Mouse (Mus musculus) spleen, adult 2 months (tissue): ENCODE data around the gene Trp53. TPM values are rescaled to one million over a fixed set of nuclear protein-coding genes. Genes with fewer than 3 reads are reported as not detected.

ENCODE experiments used
- DNase-seq, 2 experiments: peaks; one replicate each; pipeline versions ENCODE4 v3.0.0 to v3.0.0-alpha.2; 2012 to 2021; ENCODE audit warnings: low spot score in 2 of 2, low read depth in 1 of 2
- H3K27ac ChIP-seq: fragments of 200-500 bp; 2 replicates; pipeline ENCODE4 v1.5.1; 2012; ENCODE audit warnings: low read length, inconsistent platforms; ENCODE audit not compliant: insufficient read depth
- H3K27me3 ChIP-seq: fragments of 200-500 bp; 2 replicates; pipeline ENCODE4 v1.6.1; 2012; ENCODE audit warnings: mild to moderate bottlenecking, moderate library complexity, low read length, inconsistent platforms; ENCODE audit not compliant: control insufficient read depth, insufficient read depth
- H3K36me3 ChIP-seq: fragments of 200-500 bp; 2 replicates; pipeline ENCODE4 v1.6.1; 2012; ENCODE audit warnings: mild to moderate bottlenecking, low read length, inconsistent platforms; ENCODE audit not compliant: control insufficient read depth, insufficient read depth
- H3K4me1 ChIP-seq: fragments of 200-500 bp; 2 replicates; pipeline ENCODE4 v1.6.1; 2011; ENCODE audit warnings: inconsistent platforms; ENCODE audit not compliant: control insufficient read depth, insufficient read depth, insufficient read length
- H3K4me3 ChIP-seq: fragments of 200-500 bp; 2 replicates; pipeline ENCODE4 v1.5.1; 2011; ENCODE audit warnings: mild to moderate bottlenecking, inconsistent platforms; ENCODE audit not compliant: insufficient read depth, insufficient read length; ENCODE audit errors: extremely low read depth
- CTCF ChIP-seq: fragments of 200-500 bp; IDR thresholded peaks from 2 replicates; pipeline ENCODE4 v1.5.1; 2011; ENCODE audit warnings: mild to moderate bottlenecking, inconsistent platforms; ENCODE audit not compliant: insufficient read depth, insufficient read length, insufficient replicate concordance; ENCODE audit errors: extremely low read depth
- POLR2A ChIP-seq: fragments of 200-500 bp; IDR thresholded peaks from 2 replicates; pipeline ENCODE4 v1.6.1; 2011; ENCODE audit warnings: low read depth, low read length, inconsistent platforms
- WGBS: fragments of 180-500 bp; shearing (Covaris S2); methylation state at CpG from one replicate; pipeline ENCODE4 v1.1.7; 2018; 5-methylcytosine and 5-hydroxymethylcytosine counted together
- polyA plus RNA-seq: library from polyadenylated mRNA; depleted of rRNA; stranded (reverse); fragments of >200 nt; gene quantifications from 2 replicates; pipeline ENCODE4 v1.2.3, GENCODE M21; 2012

Gene Trp53
- polyA plus RNA-seq, 1 experiment, result 105 TPM

GRCm38 (mm10) chr11:69604795-69605664 is 24.9 kb downstream of the Trp53 start:
- no peak for DNase-seq
- H3K27ac ChIP-seq, result peak overlapping the region; percentile 13; the same call in 1 of the 2 replicates
- peak overlapping the region; percentile 56 for H3K4me3 ChIP-seq
- WGBS, result 3% methylated on average over 72 of the region's 73 CpGs
- TF ChIP-seq POLR2A (no peak), CTCF (no peak)
- no peaks in the 10 kb centered on the region for H3K36me3 ChIP-seq
- peaks cover 4% of the 10 kb centered on the region; the same call in 1 of the 2 replicates for H3K4me1 ChIP-seq
- peaks cover 12% of the 10 kb centered on the region for H3K27me3 ChIP-seq

- Histone ChIP-seq H3K27me3 (peaks cover 12% of the 10 kb centered on the region), H3K36me3 (no peaks in the 10 kb centered on the region), H3K27ac (peak within 1 kb of the TSS; percentile 13; the same call in 1 of the 2 replicates), H3K4me1 (peaks cover 4% of the 10 kb centered on the region; the same call in 1 of the 2 replicates), H3K4me3 (peak within 1 kb of the TSS; percentile 56)
- TF ChIP-seq POLR2A (peak; percentile 22; the same call in 1 of the 2 replicates), CTCF (no peak)
- peak in 1 of 2 experiments; percentile 36 for DNase-seq
- WGBS, result 2% methylated on average over 32 of the region's 32 CpGs
Observed at GRCm38 (mm10) chr11:69605726-69606490, 25.7 kb downstream of the Trp53 start, which contains the start of gene Atp1b2. Gene Atp1b2 (minus strand): TSS chr11:69605942.

- Histone ChIP-seq H3K4me1 (peaks cover 4% of the 10 kb centered on the region; the same call in 1 of the 2 replicates), H3K36me3 (no peaks in the 10 kb centered on the region), H3K4me3 (no peak overlapping the region), H3K27me3 (peaks cover 12% of the 10 kb centered on the region), H3K27ac (no peak overlapping the region)
- DNase-seq, result no peak
- no peak for TF ChIP-seq POLR2A
- TF ChIP-seq CTCF, result no peak
- 86% methylated on average over 2 of the region's 2 CpGs for WGBS
Observed at GRCm38 (mm10) chr11:69606491-69606795, 26.3 kb downstream of the Trp53 start.

- Histone ChIP-seq H3K27ac (no peak overlapping the region), H3K4me1 (peaks cover 4% of the 10 kb centered on the region; the same call in 1 of the 2 replicates), H3K36me3 (no peaks in the 10 kb centered on the region), H3K27me3 (peaks cover 12% of the 10 kb centered on the region), H3K4me3 (no peak overlapping the region)
- DNase-seq, result no peak
- TF ChIP-seq POLR2A, result no peak
- TF ChIP-seq CTCF, result no peak
- WGBS, result 57% methylated on average over 2 of the region's 2 CpGs
Observed at GRCm38 (mm10) chr11:69606832-69607231, 26.7 kb downstream of the Trp53 start.

- Histone ChIP-seq H3K4me1 (peaks cover 4% of the 10 kb centered on the region; the same call in 1 of the 2 replicates), H3K27me3 (peaks cover 12% of the 10 kb centered on the region), H3K36me3 (no peaks in the 10 kb centered on the region), H3K4me3 (no peak overlapping the region), H3K27ac (no peak overlapping the region)
- DNase-seq, result no peak
- TF ChIP-seq CTCF, result no peak
- no peak for TF ChIP-seq POLR2A
- 89% methylated on average over 3 of the region's 3 CpGs for WGBS
Observed at GRCm38 (mm10) chr11:69608525-69608924, 28.4 kb downstream of the Trp53 start.

DNA sequence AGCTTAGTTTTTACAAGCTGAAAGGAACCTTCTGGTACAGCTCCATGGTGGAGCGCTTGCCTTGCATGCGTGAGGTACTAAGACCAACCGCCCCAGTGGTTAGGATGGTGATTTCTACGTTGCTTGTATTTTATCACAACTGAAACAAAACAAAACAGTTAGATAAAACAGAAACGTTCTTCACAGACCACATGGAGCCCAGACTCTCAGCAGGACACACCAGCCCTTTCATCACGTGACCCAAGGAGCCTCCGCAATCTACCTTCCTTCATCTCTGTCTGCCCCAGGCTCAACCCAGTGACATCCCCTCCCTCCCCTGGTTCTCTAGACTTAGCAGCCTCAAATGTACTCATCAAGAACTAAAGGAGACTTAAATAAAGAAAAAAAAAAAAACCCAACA is 29.3 kb downstream of the Trp53 start:
- no peak for DNase-seq
- TF ChIP-seq CTCF (no peak), POLR2A (no peak)
- Histone ChIP-seq H3K4me1 (peaks cover 4% of the 10 kb centered on the region; the same call in 1 of the 2 replicates), H3K36me3 (no peaks in the 10 kb centered on the region), H3K27ac (no peak overlapping the region), H3K27me3 (peaks cover 11% of the 10 kb centered on the region), H3K4me3 (no peak overlapping the region)
- WGBS, result 68% methylated on average over 7 of the region's 7 CpGs

- no peaks in the 10 kb centered on the region for H3K36me3 ChIP-seq
- H3K4me1 ChIP-seq, result no peaks in the 10 kb centered on the region
- WGBS, result 78% methylated on average over 4 of the region's 4 CpGs
- no peak for DNase-seq
- no peak for TF ChIP-seq POLR2A
- no peak for TF ChIP-seq CTCF
- H3K27ac ChIP-seq, result no peak overlapping the region
- H3K27me3 ChIP-seq, result no peaks in the 10 kb centered on the region; the same call in 1 of the 2 replicates
- no peak overlapping the region for H3K4me3 ChIP-seq
Observed at GRCm38 (mm10) chr11:69610899-69611298, 30.7 kb downstream of the Trp53 start.
